Mouse (Mus musculus): ENCODE results near the gene Plp1.

Gene Plp1

DNA sequence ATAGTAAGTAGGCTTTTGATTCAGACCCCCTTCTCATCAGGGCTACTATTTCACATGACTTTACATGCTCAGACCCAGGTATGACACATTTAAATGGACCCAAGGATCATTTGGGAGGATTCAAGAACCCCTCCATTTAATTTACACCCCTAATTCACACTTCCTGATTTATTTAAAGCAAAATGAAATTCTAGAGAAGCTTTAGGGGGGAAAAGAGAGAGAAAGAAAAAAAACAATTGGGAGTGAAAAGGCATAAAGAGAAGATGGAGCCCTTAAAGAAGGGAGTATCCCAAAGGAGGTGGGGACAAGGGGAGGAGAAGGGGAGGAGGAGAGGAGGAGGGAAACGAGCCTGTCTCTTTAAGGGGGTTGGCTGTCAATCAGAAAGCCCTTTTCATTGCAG lies at the start of gene Plp1:
TSS of gene Plp1 (plus strand) at position 301 of the 400 bp plus-strand sequence.
- no peak for DNase-seq (ENCODE audit: low spot score)

DNA sequence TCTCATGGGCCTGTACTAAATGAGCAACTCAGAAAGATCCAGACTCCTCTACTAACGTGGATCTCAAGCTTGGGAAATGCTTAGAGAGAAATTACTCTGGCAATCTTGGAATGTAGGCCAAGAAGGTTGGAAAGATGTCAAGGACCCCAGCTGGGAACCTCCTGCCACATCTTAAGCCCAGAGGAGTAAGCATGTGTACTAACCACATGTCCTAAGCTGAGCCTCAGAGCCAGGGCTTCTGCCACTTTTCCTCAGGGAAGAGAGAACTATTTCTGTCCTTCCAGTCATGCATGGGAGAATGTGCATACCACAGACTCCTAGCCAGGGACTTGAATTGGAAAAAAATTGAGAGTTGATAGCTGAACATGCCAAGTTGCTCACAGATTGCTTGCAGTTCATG lies 49.4 kb upstream of the Plp1 start:
- DNase-seq (ENCODE audit: low spot score) = no peak

DNA sequence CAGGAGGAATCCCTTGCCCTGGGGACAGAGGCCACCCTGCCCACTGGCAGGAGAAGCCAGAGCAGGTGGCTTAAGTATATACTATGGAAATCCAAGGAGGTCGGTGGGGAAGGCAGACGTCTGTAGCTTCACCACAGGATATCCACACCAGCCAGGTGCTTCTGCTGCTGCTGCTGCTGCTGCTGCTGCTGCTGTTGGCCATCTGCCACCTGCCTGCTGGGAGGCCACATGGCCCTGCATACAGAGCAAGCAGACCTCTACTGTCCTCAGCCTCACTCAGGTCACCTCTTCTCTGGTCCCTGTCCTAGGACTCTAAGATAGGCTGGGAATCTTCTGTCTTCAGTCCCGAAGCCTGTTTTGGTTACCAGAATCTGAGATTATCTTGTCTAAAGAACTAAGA lies 44.4 kb upstream of the Plp1 start:
- no peak for DNase-seq (ENCODE audit: low spot score)

DNA sequence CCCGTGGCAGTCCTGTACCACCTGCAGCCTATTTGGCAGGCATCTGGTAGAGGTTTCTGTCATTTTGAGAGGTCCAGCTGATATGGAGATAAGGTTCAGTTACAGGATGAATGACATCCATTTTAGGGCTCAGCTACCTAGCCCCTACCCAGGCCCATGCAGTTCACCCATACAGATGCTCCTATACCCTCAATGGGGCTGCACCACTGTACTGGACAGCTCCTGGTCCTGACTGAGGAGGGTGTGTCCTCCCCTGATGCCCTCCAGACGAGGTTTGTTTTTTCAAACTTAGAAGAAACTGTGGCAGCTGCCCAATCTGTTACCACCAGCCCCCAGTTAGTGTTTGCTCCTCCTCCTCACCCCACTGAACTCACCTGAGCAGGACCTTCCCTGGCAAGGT lies 43.2 kb upstream of the Plp1 start:
- no peak for DNase-seq (ENCODE audit: low spot score)

DNA sequence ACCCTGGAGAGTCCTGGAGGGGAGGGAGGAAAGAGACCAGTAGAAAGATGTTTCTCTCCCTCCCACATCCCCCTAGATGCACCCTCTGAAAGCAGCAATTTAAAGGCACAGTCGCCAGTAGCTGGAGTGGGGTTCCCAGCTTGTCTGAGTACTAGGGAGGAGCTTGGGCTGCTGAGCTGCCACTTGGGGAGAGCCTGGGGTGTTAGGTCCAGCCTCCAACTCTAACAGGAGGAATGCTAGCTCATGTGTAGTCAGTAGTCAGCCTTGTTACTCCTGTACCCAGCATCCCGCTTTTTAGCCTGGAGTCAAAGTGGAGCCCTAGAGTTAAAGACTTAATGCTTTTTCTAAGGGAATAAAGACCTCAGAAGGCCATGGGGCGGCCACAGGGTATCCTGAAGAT lies 42.4 kb upstream of the Plp1 start, which contains the start of gene Glra4:
TSS of gene Glra4 (minus strand) at position 101 of the 400 bp plus-strand sequence.
- DNase-seq (ENCODE audit: low spot score) = no peak

GRCm38 (mm10) chrX:136789446-136789845 lies 33.0 kb upstream of the Plp1 start:
- no peak for DNase-seq (ENCODE audit: low spot score)

DNA sequence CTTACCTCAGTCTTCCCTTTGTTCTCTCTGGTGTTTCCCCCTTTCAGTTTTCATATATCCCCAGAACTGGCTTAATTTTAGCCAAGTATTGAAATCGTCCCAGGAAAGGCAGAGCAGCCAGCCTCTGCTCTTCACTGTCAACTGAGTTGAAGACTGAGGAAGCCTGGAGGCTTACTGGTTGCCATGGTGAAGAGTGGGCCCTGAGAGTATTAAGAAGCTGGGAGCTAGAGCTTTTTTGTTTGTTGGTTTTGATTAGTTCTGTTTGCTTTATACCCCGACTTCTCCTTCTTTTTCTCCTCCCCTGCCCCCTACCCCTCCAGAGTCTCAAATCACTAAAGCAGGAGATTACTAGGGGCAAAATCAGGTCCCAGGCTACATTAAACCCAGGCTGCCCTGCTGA lies 25.2 kb upstream of the Plp1 start:
- no peak for DNase-seq (ENCODE audit: low spot score)

DNA sequence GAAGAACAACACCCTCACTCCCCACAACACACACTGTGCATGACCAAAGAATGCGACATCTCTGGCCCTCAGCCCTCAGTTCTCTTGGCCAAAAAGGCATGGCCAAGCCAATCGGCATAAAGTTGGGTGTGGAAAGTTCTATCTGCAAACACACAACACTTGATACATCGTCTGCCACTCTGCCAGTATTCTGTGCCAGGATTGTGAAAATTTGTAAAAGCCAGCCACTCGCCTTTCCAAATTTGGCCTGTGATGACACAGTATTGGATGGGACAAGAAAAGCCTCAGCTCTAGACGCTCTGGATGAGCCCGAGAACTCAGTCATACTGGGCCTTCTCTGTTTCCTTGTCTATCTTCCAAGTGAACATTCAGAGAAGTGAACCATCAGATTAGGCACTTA lies 2.7 kb upstream of the Plp1 start:
- DNase-seq (ENCODE audit: low spot score) = no peak

GRCm38 (mm10) chrX:136820250-136820649 lies 2.2 kb upstream of the Plp1 start:
- peak; percentile 31 for DNase-seq (ENCODE audit: low spot score)

DNA sequence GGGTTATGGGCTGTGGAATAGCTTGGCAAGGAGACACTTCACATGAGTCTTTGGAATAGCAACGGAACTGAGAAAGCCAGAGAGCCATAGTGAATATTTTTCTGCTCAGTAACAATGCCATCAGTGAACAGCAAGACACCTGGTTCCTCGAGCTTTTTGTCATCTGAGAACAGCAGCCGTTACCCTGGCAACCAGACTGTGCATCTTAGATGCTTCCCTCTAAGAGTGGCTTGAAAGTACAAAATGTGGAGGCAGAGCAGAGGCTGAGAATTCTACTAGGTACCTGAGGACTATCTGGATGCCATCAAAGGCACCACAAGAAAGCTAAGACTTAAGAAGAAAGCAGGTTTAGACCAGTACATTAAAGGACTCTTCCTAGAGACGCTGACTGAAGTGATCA lies 2.5 kb downstream of the Plp1 start:
- DNase-seq (ENCODE audit: low spot score) = no peak

DNA sequence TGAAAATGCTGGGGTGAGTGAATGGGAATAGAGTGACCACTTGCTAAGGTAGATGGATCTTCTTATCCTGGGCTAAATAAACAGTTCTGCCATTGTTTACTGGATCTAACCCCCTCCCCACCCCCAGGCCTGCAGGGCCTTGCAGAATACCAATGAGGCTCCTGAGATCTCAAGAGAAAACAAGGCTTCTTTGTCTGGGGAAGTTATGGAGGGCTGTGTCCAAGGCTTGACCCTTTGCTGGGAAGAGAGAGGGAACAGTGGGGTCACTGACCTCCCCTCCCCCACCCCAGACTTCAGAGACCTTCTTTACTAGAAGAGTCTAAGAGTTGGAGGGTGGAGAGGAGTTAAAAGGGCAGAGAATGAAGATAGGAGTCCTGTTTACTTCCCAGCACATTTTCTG lies 6.1 kb downstream of the Plp1 start:
- no peak for DNase-seq (ENCODE audit: low spot score)

- DNase-seq (ENCODE audit: low spot score) = no peak
Measured at GRCm38 (mm10) chrX:136850300-136850699, 27.8 kb downstream of the Plp1 start.

GRCm38 (mm10) chrX:136868061-136869040 lies 45.9 kb downstream of the Plp1 start, which contains the start of gene Rab9b:
Rab9b (minus strand) TSS chrX:136868755.
- no peak for DNase-seq (ENCODE audit: low spot score)
